Mouse (Mus musculus) thymus, postnatal 0 days (tissue): ENCODE results near the gene Txndc15. TPM values are rescaled to one million over a fixed set of nuclear protein-coding genes. Genes with fewer than 3 reads are reported as not detected.

Experiments used
- DNase-seq: peaks from one replicate; pipeline ENCODE4 v3.0.0-alpha.2; 2015; ENCODE audit warnings: low spot score
- polyA plus RNA-seq: library from polyadenylated mRNA; unstranded; fragments of >200 nt; fragmentation: Nextera tagmentation; extraction: Ambion mirVana; gene quantifications from 2 replicates; pipeline ENCODE4 v1.2.1, GENCODE M21; 2015

The Txndc15 gene
- polyA plus RNA-seq, 1 experiment from 2014 or later: 96.5 TPM

GRCm38 (mm10) chr13:55730716-55731115 lies 16.3 kb downstream of the Txndc15 start:
- no peak for DNase-seq

GRCm38 (mm10) chr13:55732121-55732520 lies 17.7 kb downstream of the Txndc15 start:
- no peak for DNase-seq

GRCm38 (mm10) chr13:55733628-55734502 lies 19.4 kb downstream of the Txndc15 start:
- DNase-seq: no peak

- DNase-seq: no peak
Measured at GRCm38 (mm10) chr13:55737885-55738284, 23.4 kb downstream of the Txndc15 start.

- no peak for DNase-seq
Measured at GRCm38 (mm10) chr13:55742306-55742705, 27.9 kb downstream of the Txndc15 start.

GRCm38 (mm10) chr13:55754380-55754779 lies 39.9 kb downstream of the Txndc15 start:
- DNase-seq: no peak

GRCm38 (mm10) chr13:55756789-55757188 lies 42.3 kb downstream of the Txndc15 start:
- no peak for DNase-seq

- DNase-seq: peak; percentile 13
Measured at GRCm38 (mm10) chr13:55757645-55758044, 43.2 kb downstream of the Txndc15 start.

- DNase-seq: no peak
Measured at GRCm38 (mm10) chr13:55760576-55760975, 46.1 kb downstream of the Txndc15 start.

- DNase-seq: no peak
Measured at GRCm38 (mm10) chr13:55761486-55761885, 47.0 kb downstream of the Txndc15 start.

- DNase-seq: no peak
Measured at GRCm38 (mm10) chr13:55774352-55774751, 59.9 kb downstream of the Txndc15 start.

- no peak for DNase-seq
Measured at GRCm38 (mm10) chr13:55775056-55775455, 60.6 kb downstream of the Txndc15 start.

Other genes starting within 250 kb of the Txndc15 start
- gene Dbn1, start 226.5 kb upstream of the Txndc15 start, polyA plus RNA-seq: 8.4 and 9.3 TPM in 2 replicates
- gene Pdlim7, start 201.0 kb upstream of the Txndc15 start, polyA plus RNA-seq: 37.5 and 39.4 TPM in 2 replicates
- gene Dok3, start 185.4 kb upstream of the Txndc15 start, polyA plus RNA-seq: 2.6 and 2.7 TPM in 2 replicates
- gene Ddx41, start 178.0 kb upstream of the Txndc15 start, polyA plus RNA-seq: 51.6 and 54.2 TPM in 2 replicates
- 39.6 and 50.0 TPM in 2 replicates for gene Fam193b, start 143.5 kb upstream of the Txndc15 start, polyA plus RNA-seq
- 117 and 129 TPM in 2 replicates for gene Tmed9, start 140.9 kb upstream of the Txndc15 start, polyA plus RNA-seq
- gene B4galt7, start 114.8 kb upstream of the Txndc15 start, polyA plus RNA-seq: 20.2 and 24.1 TPM in 2 replicates
- 35.9 and 38.3 TPM in 2 replicates for gene Caml, start 91.6 kb upstream of the Txndc15 start, polyA plus RNA-seq
- 37.0 and 39.1 TPM in 2 replicates for gene Ddx46, start 79.6 kb upstream of the Txndc15 start, polyA plus RNA-seq
- gene B230219D22Rik, start 21.5 kb upstream of the Txndc15 start, polyA plus RNA-seq: 35.1 and 45.0 TPM in 2 replicates
- gene Pcbd2, start 12.7 kb downstream of the Txndc15 start, polyA plus RNA-seq: 56.1 and 63.8 TPM in 2 replicates
- gene Catsper3, start 69.9 kb downstream of the Txndc15 start, polyA plus RNA-seq: 0.13 TPM in 2 replicates
- gene Pitx1, start 121.5 kb downstream of the Txndc15 start, polyA plus RNA-seq: 0.70 TPM in 1 of 2 replicates, not detected in the other